Mouse (Mus musculus): ENCODE results near the gene Notch2.

GRCm38 (mm10) chr3:98055008-98055345 is 41.6 kb downstream of the Notch2 start:
- TF ChIP-seq CTCF (IDR thresholded peaks at IDR 0.05; ENCODE audit: low read depth): no peak
- no peak for TF ChIP-seq EP300 (optimal IDR thresholded peaks at IDR 0.05)

All from stomach, postnatal 0 days (tissue).